Mouse (Mus musculus) B cell, adult (primary cell): ENCODE measurements around the gene A030014E15Rik. TPM values are rescaled to one million over a fixed set of nuclear protein-coding genes. Genes with fewer than 3 reads are reported as not detected.

Source experiments
- total RNA-seq: library from RNA; stranded (reverse); gene quantifications from 4 replicates; pipeline ENCODE4 v1.2.4, GENCODE M21; 2023; ENCODE audit not compliant: inconsistent age

A030014E15Rik gene
- total RNA-seq, result not detected in 4 replicates

DNA sequence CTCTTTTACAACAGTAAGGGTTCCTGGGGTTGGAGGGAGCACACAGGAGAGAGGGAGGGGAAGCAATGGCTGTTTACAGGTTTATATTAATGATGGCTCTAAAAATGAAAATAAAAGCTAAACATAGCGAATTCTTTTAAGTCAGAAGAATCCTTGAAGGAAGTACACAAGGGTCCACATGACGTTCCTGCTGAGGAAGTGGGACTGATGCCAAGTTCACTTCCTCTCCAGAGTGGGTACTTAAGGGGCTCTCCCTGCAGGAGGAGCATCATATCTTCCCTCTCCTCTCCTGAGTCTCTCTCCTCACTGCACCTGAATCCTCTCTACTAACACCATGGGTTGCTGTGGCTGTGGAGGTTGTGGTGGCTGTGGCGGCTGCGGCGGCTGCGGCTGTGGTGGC, at the start of gene A030014E15Rik:
TSS of gene A030014E15Rik (plus strand) at position 268 of the 400 bp plus-strand sequence.

DNA sequence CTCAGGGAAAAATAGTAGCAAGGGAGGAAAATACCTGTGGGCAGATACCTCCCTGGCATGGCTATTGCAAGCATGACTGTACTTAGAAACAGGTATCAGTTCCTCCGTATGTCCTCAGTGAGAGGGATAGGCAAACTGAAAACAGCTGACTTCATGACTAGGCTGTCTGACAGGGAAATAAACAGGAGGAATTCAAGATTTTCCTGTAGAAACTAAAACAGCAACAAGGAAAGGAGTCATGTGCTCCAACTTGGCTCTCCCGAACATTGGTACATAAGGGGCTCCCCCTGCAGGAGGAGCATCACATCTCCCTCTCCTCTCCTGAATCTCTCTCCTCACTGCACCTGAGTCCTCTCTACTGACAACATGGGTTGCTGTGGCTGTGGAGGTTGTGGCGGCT, 11.7 kb upstream of the A030014E15Rik start, which contains the start of gene A030005L19Rik:
TSS of gene A030005L19Rik (plus strand) at position 301 of the 400 bp plus-strand sequence.

GRCm38 (mm10) chr1:82931326-82931725, 6.6 kb downstream of the A030014E15Rik start, which contains the start of gene Gm6217:
Gene Gm6217 (minus strand): TSS chr1:82931399.

GRCm38 (mm10) chr1:82943295-82943694, 18.6 kb downstream of the A030014E15Rik start, which contains the start of gene A030003K21Rik:
Gene A030003K21Rik (minus strand): TSS chr1:82943388.

GRCm38 (mm10) chr1:82955913-82956312, 31.2 kb downstream of the A030014E15Rik start, which contains the start of gene Gm7544:
Gene Gm7544 (minus strand): TSS chr1:82956013.

GRCm38 (mm10) chr1:82959870-82960385, 35.2 kb downstream of the A030014E15Rik start, which contains the start of gene Gm47955:
Gene Gm47955 (plus strand): TSS chr1:82960286.

Other genes starting within 250 kb of the A030014E15Rik start
- gene Mff, start 200.0 kb upstream of the A030014E15Rik start, total RNA-seq, result 90.3 to 120 TPM (median 113 TPM) in 4 replicates
- gene Tm4sf20, start 156.5 kb upstream of the A030014E15Rik start, total RNA-seq, result not detected in 4 replicates
- not detected in 4 replicates for gene Gm47791, start 153.7 kb upstream of the A030014E15Rik start, total RNA-seq
- 55.5 to 56.8 TPM (median 56.2 TPM) in 4 replicates for gene Agfg1, start 85.4 kb upstream of the A030014E15Rik start, total RNA-seq
- 1.6 to 2.7 TPM (median 1.8 TPM) in 3 of 4 replicates, not detected in the other for gene A030005L19Rik, start 11.6 kb upstream of the A030014E15Rik start, total RNA-seq
- not detected in 4 replicates for gene Gm6217, start 6.5 kb downstream of the A030014E15Rik start, total RNA-seq
- gene A030003K21Rik, start 18.5 kb downstream of the A030014E15Rik start, total RNA-seq, result not detected in 4 replicates
- gene Gm7544, start 31.1 kb downstream of the A030014E15Rik start, total RNA-seq, result not detected in 4 replicates
- not detected in 4 replicates for gene Gm47955, start 35.4 kb downstream of the A030014E15Rik start, total RNA-seq
- not detected in 4 replicates for gene Gm47959, start 75.6 kb downstream of the A030014E15Rik start, total RNA-seq
- gene Slc19a3, start 113.5 kb downstream of the A030014E15Rik start, total RNA-seq, result not detected in 4 replicates
- not detected in 4 replicates for gene Krtap28-10, start 117.6 kb downstream of the A030014E15Rik start, total RNA-seq
- gene Gm47969, start 120.0 kb downstream of the A030014E15Rik start, total RNA-seq, result not detected in 4 replicates
- not detected in 4 replicates for gene A030005K14Rik, start 134.5 kb downstream of the A030014E15Rik start, total RNA-seq
- not detected in 4 replicates for gene Krtap28-13, start 136.0 kb downstream of the A030014E15Rik start, total RNA-seq
- not detected in 4 replicates for gene Ccl20, start 191.8 kb downstream of the A030014E15Rik start, total RNA-seq
- not detected in 4 replicates for gene Daw1, start 234.8 kb downstream of the A030014E15Rik start, total RNA-seq